Mouse (Mus musculus) hematopoietic stem cell, adult 5-6 weeks (primary cell): Measurements from ENCODE around the gene Msi1. TPM values are rescaled to one million over a fixed set of nuclear protein-coding genes. Genes with fewer than 3 reads are reported as not detected.
A peak's percentile ranks its signal among the peaks of the same experiment; 100 is the strongest.
"Not testable (repeated sequence)": the region's sequence is repeated elsewhere in the genome, so short reads cannot be mapped to it uniquely, and the experiment has no call there.

ENCODE experiments used
- ATAC-seq, 2 experiments: fragments of 125-278 bp in 1 of 2; replicated peaks in 1 of 2; 2 replicates each; pipeline ENCODE4 v1.8.0; 2016 to 2017; ENCODE audit warnings: inconsistent platforms in 2 of 2, mild to moderate bottlenecking in 2 of 2, moderate number of reproducible peaks in 2 of 2, low read depth in 1 of 2, moderate TSS enrichment in 1 of 2; ENCODE audit not compliant: low FRiP score in 2 of 2, poor library complexity in 2 of 2, severe bottlenecking in 2 of 2, insufficient read depth in 1 of 2, low TSS enrichment in 1 of 2
- total RNA-seq: library from RNA; stranded (forward); fragments of 172-1452, 232-1000 nt; gene quantifications from 2 replicates; pipeline ENCODE4 v1.2.3, GENCODE M21; 2017

The Msi1 gene
- total RNA-seq, 1 experiment from 2014 or later = not detected

- ATAC-seq = no peak
Observed at GRCm38 (mm10) chr5:115493441-115493840, 64.0 kb downstream of the Msi1 start.

- ATAC-seq = not testable (repeated sequence)
Observed at GRCm38 (mm10) chr5:115495618-115496017, 66.2 kb downstream of the Msi1 start.

GRCm38 (mm10) chr5:115497033-115497432 is 67.6 kb downstream of the Msi1 start:
- no peak for ATAC-seq

GRCm38 (mm10) chr5:115498307-115499240 is 69.2 kb downstream of the Msi1 start:
- no peak for ATAC-seq

- ATAC-seq = peak in 1 of 2 experiments; percentile 74; a peak in 2 of 4 replicates
Observed at GRCm38 (mm10) chr5:115500383-115500935, 71.1 kb downstream of the Msi1 start.

- ATAC-seq = no peak
Observed at GRCm38 (mm10) chr5:115503035-115503434, 73.6 kb downstream of the Msi1 start.

Other genes starting within 250 kb of the Msi1 start
- gene Cabp1, start 235.2 kb upstream of the Msi1 start, total RNA-seq = not detected in 2 replicates
- gene Pop5, start 193.8 kb upstream of the Msi1 start, total RNA-seq = 67.4 and 94.4 TPM in 2 replicates
- 50.7 and 55.9 TPM in 2 replicates for gene Rnf10, start 156.7 kb upstream of the Msi1 start, total RNA-seq
- 39.0 and 55.3 TPM in 2 replicates for gene Coq5, start 149.9 kb upstream of the Msi1 start, total RNA-seq
- gene Dynll1, start 128.6 kb upstream of the Msi1 start, total RNA-seq = 198 and 266 TPM in 2 replicates
- gene Srsf9, start 102.4 kb upstream of the Msi1 start, total RNA-seq = 82.0 and 105 TPM in 2 replicates
- 14.1 and 14.3 TPM in 2 replicates for gene Gatc, start 88.4 kb upstream of the Msi1 start, total RNA-seq
- gene Triap1, start 88.4 kb upstream of the Msi1 start, total RNA-seq = 8.6 and 9.6 TPM in 2 replicates
- gene Cox6a1, start 80.6 kb upstream of the Msi1 start, total RNA-seq = 38.2 and 63.4 TPM in 2 replicates
- gene Pla2g1b, start 36.7 kb downstream of the Msi1 start, total RNA-seq = not detected in 2 replicates
- gene Sirt4, start 55.1 kb downstream of the Msi1 start, total RNA-seq = 6.0 and 10.4 TPM in 2 replicates
- gene Pxn, start 77.1 kb downstream of the Msi1 start, total RNA-seq = 57.2 and 118 TPM in 2 replicates
- gene Rplp0, start 129.9 kb downstream of the Msi1 start, total RNA-seq = 1,280 and 1,726 TPM in 2 replicates
- gene Gcn1l1, start 135.7 kb downstream of the Msi1 start, total RNA-seq = 31.4 and 34.5 TPM in 2 replicates
- 35.1 and 42.5 TPM in 2 replicates for gene Rab35, start 202.3 kb downstream of the Msi1 start, total RNA-seq